ENCODE assay signal across 13 mouse cellular contexts in genomic region chr1:68955482-68955881, GRCm38 (mm10).
"Had no signal": no experiment of that assay in that cellular context is flagged by ENCODE, and none has a peak within 500 bp of the region (broad histone marks: within the 10 kb centered on the region; RNA-seq: fewer than 3 reads in every experiment).

No protein-coding gene starts in this region.

- H3K27ac ChIP-seq: kidney, embryonic 15.5 days; liver, embryonic 12.5 days; lung, embryonic 15.5 days; macrophage; neural tube, embryonic 15.5 days; stomach, postnatal 0 days had no signal

- H3K4me2 ChIP-seq: kidney, embryonic 15.5 days; liver, embryonic 12.5 days; lung, embryonic 15.5 days; neural tube, embryonic 15.5 days had no signal

- ATAC-seq: liver, embryonic 12.5 days had no signal

- H3K4me3 ChIP-seq: kidney, embryonic 15.5 days; liver, embryonic 12.5 days; lung, embryonic 15.5 days; megakaryocyte, embryonic 14.5 days; myocyte; neural tube, embryonic 15.5 days had no signal

- H3K27me3 ChIP-seq: kidney, embryonic 15.5 days; liver, embryonic 12.5 days; lung, embryonic 15.5 days; megakaryocyte, embryonic 14.5 days; neural tube, embryonic 15.5 days had no signal

- H3K9ac ChIP-seq: kidney, embryonic 15.5 days; liver, embryonic 12.5 days; lung, embryonic 15.5 days; neural tube, embryonic 15.5 days had no signal

- H3K4me1 ChIP-seq: kidney, embryonic 15.5 days; liver, embryonic 12.5 days; lung, embryonic 15.5 days; megakaryocyte, embryonic 14.5 days; neural tube, embryonic 15.5 days had no signal

- H3K36me3 ChIP-seq: kidney, embryonic 15.5 days; liver, embryonic 12.5 days; lung, embryonic 15.5 days; neural tube, embryonic 15.5 days had no signal

- DNase-seq: kidney, adult 2 months; kidney, postnatal 14 days; left cerebral cortex, postnatal 4 days; lung, postnatal 14 days; thymus, postnatal 36 days had no signal

- H3K9me3 ChIP-seq: kidney, embryonic 15.5 days; liver, embryonic 12.5 days; lung, embryonic 15.5 days; megakaryocyte, embryonic 14.5 days; neural tube, embryonic 15.5 days had no signal
